In genomic region chr4:117835531-117836111, GRCm38 (mm10) we compare ENCODE assay signal across 8 mouse cellular contexts. TPM values are rescaled to one million over a fixed set of nuclear protein-coding genes. Genes with fewer than 3 reads are reported as not detected.
DNase-seq lines count a peak whose midpoint lies in the region; ATAC-seq and TF ChIP-seq lines count a peak whose summit lies in the region.

No protein-coding gene starts in this region.

- peak overlapping the region; percentile 52 for H3K27ac ChIP-seq in embryonic facial prominence, embryonic 11.5 days (replicated peaks; ENCODE audit: low read depth, low read length)
- peak overlapping the region; percentile 58 for H3K27ac ChIP-seq in heart, postnatal 0 days (ENCODE audit: low read depth)

- no peaks in the 10 kb centered on the region for H3K27me3 ChIP-seq in embryonic facial prominence, embryonic 11.5 days (ENCODE audit: control insufficient read depth, insufficient read depth, low read length)
- H3K27me3 ChIP-seq in heart, postnatal 0 days (ENCODE audit: control insufficient read depth, insufficient read depth, low read length): 0 out of 2 replicates have a peak, but pooled peaks cover 4% of the 10 kb centered on the region

- peak overlapping the region; percentile 81 for H3K9ac ChIP-seq in embryonic facial prominence, embryonic 11.5 days (replicated peaks; ENCODE audit: low read length)
- peak overlapping the region; percentile 56 for H3K9ac ChIP-seq in heart, postnatal 0 days (replicated peaks; ENCODE audit: low read depth, low read length)

- no peak for TF ChIP-seq EP300 in heart, postnatal 0 days (IDR thresholded peaks at IDR 0.05; ENCODE audit: low read depth)

- TF ChIP-seq CTCF in heart, postnatal 0 days (IDR thresholded peaks at IDR 0.05; ENCODE audit: low read depth): no peak

- no peaks in the 10 kb centered on the region for H3K9me3 ChIP-seq in embryonic facial prominence, embryonic 11.5 days (replicated peaks; ENCODE audit: control insufficient read depth, low read length)
- no peaks in the 10 kb centered on the region for H3K9me3 ChIP-seq in heart, postnatal 0 days (replicated peaks; ENCODE audit: control insufficient read depth, low read length)

- DNase-seq in embryo, embryonic 10.5 days (ENCODE audit: low spot score): peak; percentile 49
- DNase-seq in embryo, embryonic 9.5 days (ENCODE audit: extremely low spot score): no peak
- DNase-seq in WW6 (ENCODE audit: low read depth, low spot score): peak; percentile 39
- peak; percentile 53 for DNase-seq in embryonic facial prominence, embryonic 11.5 days (ENCODE audit: low spot score)
- no peak for DNase-seq in heart, postnatal 0 days (ENCODE audit: low spot score)
- DNase-seq in layer of hippocampus, postnatal 25 days (ENCODE audit: extremely low spot score in 1 of 2, low spot score in 1 of 2): peak; percentile 40 to 59
- DNase-seq in lung, postnatal 4 days: peak; percentile 59 to 66
- peak; percentile 72 for DNase-seq in right cerebral cortex, postnatal 25 days

- 0% methylated on average over 60 of the region's 60 CpGs for WGBS in embryonic facial prominence, embryonic 11.5 days
- 0% methylated on average over 50 of the region's 60 CpGs for WGBS in heart, postnatal 0 days

- H3K36me3 ChIP-seq in embryonic facial prominence, embryonic 11.5 days (replicated peaks; ENCODE audit: control insufficient read depth, insufficient read depth, low read depth, low read length): no peaks in the 10 kb centered on the region
- no peaks in the 10 kb centered on the region for H3K36me3 ChIP-seq in heart, postnatal 0 days (replicated peaks; ENCODE audit: control insufficient read depth, insufficient read depth, low read length)

- H3K4me2 ChIP-seq in embryonic facial prominence, embryonic 11.5 days (ENCODE audit: low read depth, low read length): peak overlapping the region; percentile 96
- peak overlapping the region; percentile 99 for H3K4me2 ChIP-seq in heart, postnatal 0 days (ENCODE audit: low read depth, low read length)

- H3K4me3 ChIP-seq in embryonic facial prominence, embryonic 11.5 days (ENCODE audit: low read depth, low read length): peak overlapping the region; percentile 80
- peak overlapping the region; percentile 76 for H3K4me3 ChIP-seq in heart, postnatal 0 days (ENCODE audit: low read depth, low read length)

- H3K4me1 ChIP-seq in embryonic facial prominence, embryonic 11.5 days (ENCODE audit: control insufficient read depth, insufficient read depth, low read length): no peaks in the 10 kb centered on the region
- H3K4me1 ChIP-seq in heart, postnatal 0 days (ENCODE audit: control insufficient read depth, insufficient read depth): peaks cover 8% of the 10 kb centered on the region; the same call in 1 of the 2 replicates

- peak; percentile 4 for ATAC-seq in embryonic facial prominence, embryonic 11.5 days (replicated peaks; ENCODE audit: insufficient number of reproducible peaks, low FRiP score, low TSS enrichment, low read depth)
- ATAC-seq in heart, postnatal 0 days (ENCODE audit: insufficient read depth, low read depth): peak; percentile 19

RNA-seq across cellular contexts. Expression of gene Slc6a9, which starts 1.3 kb away (rescaled TPM):
- 5.3 and 5.9 TPM in 2 replicates for polyA plus RNA-seq in embryonic facial prominence, embryonic 11.5 days (2014; fragmentation: Nextera tagmentation; extraction: Ambion mirVana)
- total RNA-seq in heart, postnatal 0 days (2014; rRNA removed; ENCODE audit: low replicate concordance): 2.1 and 3.6 TPM in 2 replicates
- polyA plus RNA-seq in heart, postnatal 0 days (2015; fragmentation: Nextera tagmentation; extraction: Ambion mirVana): 1.7 and 2.0 TPM in 2 replicates
- total RNA-seq in layer of hippocampus, postnatal 25 days (2021): 10 to 100 TPM; 35.1 to 41.4 TPM

RNA-seq across cellular contexts. Expression of gene Ccdc24, which starts 36.7 kb away (rescaled TPM):
- 0.86 and 1.6 TPM in 2 replicates for polyA plus RNA-seq in embryonic facial prominence, embryonic 11.5 days (2014; fragmentation: Nextera tagmentation; extraction: Ambion mirVana)
- 1.4 and 1.6 TPM in 2 replicates for total RNA-seq in heart, postnatal 0 days (2014; rRNA removed; ENCODE audit: low replicate concordance)
- polyA plus RNA-seq in heart, postnatal 0 days (2015; fragmentation: Nextera tagmentation; extraction: Ambion mirVana): 0.27 and 0.45 TPM in 2 replicates
- total RNA-seq in layer of hippocampus, postnatal 25 days (2021): 1 to 10 TPM in 1 of 2 experiments, under 1 TPM in 1; 0.91 to 1.1 TPM

RNA-seq across cellular contexts. Expression of gene B4galt2, which starts 47.7 kb away (rescaled TPM):
- 24.9 and 26.5 TPM in 2 replicates for polyA plus RNA-seq in embryonic facial prominence, embryonic 11.5 days (2014; fragmentation: Nextera tagmentation; extraction: Ambion mirVana)
- 33.0 and 35.9 TPM in 2 replicates for total RNA-seq in heart, postnatal 0 days (2014; rRNA removed; ENCODE audit: low replicate concordance)
- 5.9 and 6.1 TPM in 2 replicates for polyA plus RNA-seq in heart, postnatal 0 days (2015; fragmentation: Nextera tagmentation; extraction: Ambion mirVana)
- 10 to 100 TPM; 75.6 to 76.3 TPM for total RNA-seq in layer of hippocampus, postnatal 25 days (2021)

RNA-seq across cellular contexts. Expression of gene Atp6v0b, which starts 51.5 kb away (rescaled TPM):
- polyA plus RNA-seq in embryonic facial prominence, embryonic 11.5 days (2014; fragmentation: Nextera tagmentation; extraction: Ambion mirVana): 154 and 177 TPM in 2 replicates
- total RNA-seq in heart, postnatal 0 days (2014; rRNA removed; ENCODE audit: low replicate concordance): 314 and 356 TPM in 2 replicates
- 216 and 235 TPM in 2 replicates for polyA plus RNA-seq in heart, postnatal 0 days (2015; fragmentation: Nextera tagmentation; extraction: Ambion mirVana)
- total RNA-seq in layer of hippocampus, postnatal 25 days (2021): 100 to 1,000 TPM; 429 to 448 TPM

RNA-seq across cellular contexts. Expression of gene Dph2, which starts 56.2 kb away (rescaled TPM):
- 20.8 and 23.8 TPM in 2 replicates for polyA plus RNA-seq in embryonic facial prominence, embryonic 11.5 days (2014; fragmentation: Nextera tagmentation; extraction: Ambion mirVana)
- total RNA-seq in heart, postnatal 0 days (2014; rRNA removed; ENCODE audit: low replicate concordance): 10.2 and 14.8 TPM in 2 replicates
- polyA plus RNA-seq in heart, postnatal 0 days (2015; fragmentation: Nextera tagmentation; extraction: Ambion mirVana): 6.1 and 7.2 TPM in 2 replicates
- total RNA-seq in layer of hippocampus, postnatal 25 days (2021): 10 to 100 TPM in 1 of 2 experiments, 1 to 10 TPM in 1; 7.9 to 11.7 TPM

Comparison
In these comparisons a context has a peak if more than half of its experiments do, and no peak if none do; other contexts are left out.
1. DNase-seq: peak in embryo, embryonic 10.5 days (single experiment), WW6 (single experiment), embryonic facial prominence, embryonic 11.5 days (single experiment), layer of hippocampus, postnatal 25 days (2 of 2), lung, postnatal 4 days (2 of 2) and right cerebral cortex, postnatal 25 days (single experiment); none in embryo, embryonic 9.5 days (single experiment) and heart, postnatal 0 days (single experiment).